Mouse (Mus musculus): ENCODE data around the gene Mmd. TPM values are rescaled to one million over a fixed set of nuclear protein-coding genes. Genes with fewer than 3 reads are reported as not detected.

Mmd gene
- total RNA-seq, 2 experiments from 2014 or later = 364 to 381 TPM

GRCm38 (mm10) chr11:90306067-90306466 is 56.8 kb downstream of the Mmd start:
- no peak overlapping the region for H3K4me3 ChIP-seq
- H3K27ac ChIP-seq = no peak overlapping the region
- DNase-seq (ENCODE audit: low spot score in 2 of 2) = no peak
- TF ChIP-seq CTCF (conservative IDR thresholded peaks at IDR 0.05) = no peak

- no peak overlapping the region for H3K4me3 ChIP-seq
- DNase-seq (ENCODE audit: low spot score in 2 of 2) = peak in 1 of 2 experiments; percentile 53
- no peak overlapping the region for H3K27ac ChIP-seq
- peak; percentile 89 for TF ChIP-seq CTCF (conservative IDR thresholded peaks at IDR 0.05)
Observed at GRCm38 (mm10) chr11:90306993-90307392, 57.7 kb downstream of the Mmd start.

- Histone ChIP-seq H3K4me3 (no peak overlapping the region), H3K27ac (no peak overlapping the region)
- no peak for DNase-seq (ENCODE audit: low spot score in 2 of 2)
- TF ChIP-seq CTCF (conservative IDR thresholded peaks at IDR 0.05) = no peak
Observed at GRCm38 (mm10) chr11:90314606-90315005, 65.3 kb downstream of the Mmd start.

- peak; percentile 96 for TF ChIP-seq CTCF (conservative IDR thresholded peaks at IDR 0.05)
- DNase-seq (ENCODE audit: low spot score in 2 of 2) = peak; percentile 68 to 74
- Histone ChIP-seq H3K4me3 (no peak overlapping the region), H3K27ac (no peak overlapping the region)
Observed at GRCm38 (mm10) chr11:90317482-90317881, 68.2 kb downstream of the Mmd start.

- no peak overlapping the region for H3K27ac ChIP-seq
- DNase-seq (ENCODE audit: low spot score in 2 of 2) = no peak
- TF ChIP-seq CTCF (conservative IDR thresholded peaks at IDR 0.05) = no peak
Observed at GRCm38 (mm10) chr11:90320922-90321321, 71.7 kb downstream of the Mmd start.

GRCm38 (mm10) chr11:90324597-90324996 is 75.3 kb downstream of the Mmd start:
- TF ChIP-seq CTCF (conservative IDR thresholded peaks at IDR 0.05) = no peak
- Histone ChIP-seq H3K4me3 (no peak overlapping the region), H3K27ac (no peak overlapping the region)
- DNase-seq (ENCODE audit: low spot score in 2 of 2) = no peak

More at GRCm38 (mm10) chr11:90320922-90321321, 71.7 kb downstream of the Mmd start:
- H3K4me3 ChIP-seq = no peak overlapping the region

- TF ChIP-seq CTCF (conservative IDR thresholded peaks at IDR 0.05) = no peak
- no peak overlapping the region for H3K4me3 ChIP-seq
- no peak overlapping the region for H3K27ac ChIP-seq
- no peak for DNase-seq (ENCODE audit: low spot score in 2 of 2)
Observed at GRCm38 (mm10) chr11:90326146-90326545, 76.9 kb downstream of the Mmd start.

GRCm38 (mm10) chr11:90326836-90327235 is 77.6 kb downstream of the Mmd start:
- no peak for TF ChIP-seq CTCF (conservative IDR thresholded peaks at IDR 0.05)
- no peak for DNase-seq (ENCODE audit: low spot score in 2 of 2)
- Histone ChIP-seq H3K4me3 (no peak overlapping the region), H3K27ac (no peak overlapping the region)

Other genes with a start within 250 kb of the Mmd start
- 1 to 10 TPM in 1 of 2 experiments, under 1 TPM in 1; 0.88 to 1.2 TPM for gene Pctp, start 246.6 kb upstream of the Mmd start, total RNA-seq (2021)
- gene Tmem100, start 219.1 kb upstream of the Mmd start, total RNA-seq (2021) = 10 to 100 TPM; 13.7 to 16.7 TPM
- 1 to 10 TPM; 6.9 to 8.1 TPM for gene Gm45716, start 61.8 kb upstream of the Mmd start, total RNA-seq (2021)
- gene Hlf, start 141.4 kb downstream of the Mmd start, total RNA-seq (2021) = 10 to 100 TPM; 87.7 to 88.2 TPM

All from layer of hippocampus, adult 2 months (tissue).